Mouse (Mus musculus): ENCODE results near the gene Dlk2.

Gene Dlk2

DNA sequence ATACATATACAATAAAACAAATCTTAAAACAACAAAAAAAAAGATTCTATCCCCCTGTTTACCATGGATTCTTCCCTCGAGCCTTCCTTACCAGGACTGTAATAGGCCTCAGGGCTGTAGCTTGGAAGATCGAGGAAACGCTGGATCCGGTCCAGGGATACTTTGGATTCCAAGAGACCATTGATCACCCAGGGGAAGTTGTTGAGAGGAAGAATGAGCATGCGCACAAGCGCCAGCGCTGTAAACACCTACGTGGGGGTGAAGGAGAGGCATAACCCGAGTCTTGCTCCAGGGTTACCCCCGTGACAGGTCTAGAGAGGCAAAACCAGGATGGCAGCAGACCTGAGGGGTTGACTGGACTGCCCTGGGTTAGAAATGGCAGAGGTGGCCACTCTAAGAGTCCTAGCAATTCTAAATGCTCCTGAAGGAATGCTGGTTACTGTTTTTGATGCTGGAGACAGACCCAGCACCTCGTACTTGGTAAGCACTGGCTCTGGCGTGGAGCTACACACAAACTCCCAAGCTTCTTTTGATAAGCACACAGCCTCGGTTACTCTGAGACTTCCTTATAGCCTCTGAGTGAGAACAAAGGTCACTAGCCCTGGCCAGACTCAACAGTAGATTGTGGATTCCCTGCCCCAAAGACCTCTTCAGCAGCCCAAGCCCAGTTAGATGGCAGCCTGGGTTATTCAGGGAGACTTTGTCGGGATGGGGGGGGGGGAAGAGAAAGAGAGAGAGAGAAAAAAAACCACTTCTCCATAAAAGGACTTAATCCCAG, 25.0 kb downstream of the Dlk2 start:
- H3K27me3 ChIP-seq (ENCODE audit: control insufficient read depth, insufficient read depth, low read length, poor library complexity, severe bottlenecking), result no peaks in the 10 kb centered on the region
- no peaks in the 10 kb centered on the region for H3K36me3 ChIP-seq (ENCODE audit: control insufficient read depth, insufficient read depth, low read length, poor library complexity, severe bottlenecking)
- DNase-seq (ENCODE audit: low read depth, low spot score), result no peak

DNA sequence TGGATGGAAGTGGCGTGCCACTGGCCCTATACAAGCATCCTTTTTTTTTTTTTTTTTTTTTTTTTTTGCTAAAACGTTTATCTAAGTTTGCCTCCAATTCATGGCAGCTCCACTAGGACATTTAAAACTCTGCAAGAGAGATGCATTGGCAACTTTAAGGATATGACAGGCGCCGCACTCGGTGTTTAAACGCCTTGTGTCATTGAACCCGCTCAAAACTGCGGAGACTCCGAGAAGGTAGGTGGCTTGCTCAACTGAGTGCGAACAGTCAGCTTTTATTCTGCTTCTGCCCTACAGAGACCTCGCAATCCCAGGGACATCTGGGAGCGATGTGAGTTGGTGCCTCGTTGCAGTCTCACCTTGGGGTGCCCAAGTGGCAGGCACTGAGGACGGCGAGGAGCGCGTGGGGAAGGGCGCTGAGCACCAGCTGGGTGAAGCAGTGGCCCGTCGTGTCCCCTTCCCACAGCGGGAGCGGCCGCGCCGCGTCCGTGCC, 30.2 kb downstream of the Dlk2 start:
- no peaks in the 10 kb centered on the region for H3K36me3 ChIP-seq (ENCODE audit: control insufficient read depth, insufficient read depth, low read length, poor library complexity, severe bottlenecking)
- DNase-seq (ENCODE audit: low read depth, low spot score), result no peak
- no peaks in the 10 kb centered on the region for H3K27me3 ChIP-seq (ENCODE audit: control insufficient read depth, insufficient read depth, low read length, poor library complexity, severe bottlenecking)

DNA sequence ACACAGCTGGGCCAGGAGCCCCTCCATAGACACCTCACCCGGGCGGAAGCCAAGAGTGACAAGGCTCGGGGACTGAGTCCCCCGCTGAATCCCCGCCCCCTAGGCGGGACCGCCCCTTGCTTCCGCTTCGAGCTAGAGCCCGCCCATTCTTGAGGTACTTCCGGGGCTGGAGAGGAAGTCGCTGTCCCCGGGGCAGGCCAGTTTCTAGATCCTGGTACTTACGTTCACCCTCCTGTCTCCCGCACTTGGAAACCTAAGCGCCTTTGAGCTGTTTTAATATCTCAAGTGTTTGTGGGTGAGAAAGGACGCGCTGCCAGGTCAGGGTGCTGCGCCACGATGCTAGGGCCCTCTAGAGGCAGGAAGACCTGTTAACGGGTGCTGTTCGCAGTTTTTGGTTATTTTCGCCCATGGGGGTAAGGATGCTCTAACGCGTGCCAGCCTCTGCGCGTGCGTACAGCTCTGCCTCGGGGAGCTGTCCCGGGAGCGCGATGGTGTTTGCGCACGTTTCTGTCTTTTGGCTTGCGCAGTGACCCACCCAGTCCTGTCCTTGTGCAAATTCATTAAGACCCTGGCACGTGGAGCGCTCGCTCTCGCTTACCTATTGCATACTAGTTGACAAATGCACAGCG, 30.8 kb downstream of the Dlk2 start, which contains the start of gene Abcc10:
Gene Abcc10 (minus strand): TSS at position 447 of the 629 bp plus-strand sequence.
- peak; percentile 96 for DNase-seq (ENCODE audit: low read depth, low spot score)
- no peaks in the 10 kb centered on the region for H3K36me3 ChIP-seq (ENCODE audit: control insufficient read depth, insufficient read depth, low read length, poor library complexity, severe bottlenecking)

DNA sequence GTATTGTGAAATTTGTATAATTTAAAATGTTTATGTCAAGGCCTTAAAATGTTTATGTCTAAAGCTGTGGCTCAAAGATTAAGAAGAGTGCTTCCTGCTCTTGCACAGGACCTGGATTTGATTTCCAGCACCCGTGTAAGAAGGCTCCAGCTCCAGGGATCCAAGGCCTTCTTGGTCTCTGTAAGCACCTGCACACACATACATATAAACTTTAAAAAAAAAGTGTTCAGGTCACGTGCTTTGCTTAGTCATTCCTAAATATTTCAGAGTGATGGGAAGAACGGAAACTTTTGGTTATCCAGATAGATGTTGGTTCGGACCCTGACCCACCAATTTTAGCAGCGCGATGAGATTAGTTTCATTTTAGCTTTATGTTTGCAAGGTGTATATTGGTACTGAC, 31.5 kb downstream of the Dlk2 start:
- DNase-seq (ENCODE audit: low read depth, low spot score), result no peak
- no peaks in the 10 kb centered on the region for H3K36me3 ChIP-seq (ENCODE audit: control insufficient read depth, insufficient read depth, low read length, poor library complexity, severe bottlenecking)
- no peaks in the 10 kb centered on the region for H3K27me3 ChIP-seq (ENCODE audit: control insufficient read depth, insufficient read depth, low read length, poor library complexity, severe bottlenecking)

More for the DNA sequence above, 30.8 kb downstream of the Dlk2 start, which contains the start of gene Abcc10:
- no peaks in the 10 kb centered on the region for H3K27me3 ChIP-seq (ENCODE audit: control insufficient read depth, insufficient read depth, low read length, poor library complexity, severe bottlenecking)

DNA sequence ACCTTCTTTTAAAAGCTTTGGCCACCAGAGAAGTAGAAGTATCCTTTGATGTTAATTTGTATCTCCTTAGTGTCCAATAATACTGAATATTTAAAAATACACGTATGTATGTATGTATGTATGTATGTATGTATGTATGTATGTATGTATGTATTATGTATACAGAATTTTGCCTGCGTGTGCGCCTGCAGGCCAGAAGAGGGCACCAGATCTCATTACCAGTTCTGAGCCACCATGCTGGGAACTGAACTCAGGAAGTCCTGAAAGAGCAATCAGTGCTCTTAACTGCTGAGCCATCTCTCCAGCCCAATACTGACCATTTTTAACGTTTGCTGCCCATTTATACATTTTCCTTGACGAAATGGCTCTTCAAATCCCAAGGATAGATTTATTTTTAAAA, 39.3 kb downstream of the Dlk2 start:
- Histone ChIP-seq H3K36me3 (ENCODE audit: control insufficient read depth, insufficient read depth, low read length, poor library complexity, severe bottlenecking) (no peaks in the 10 kb centered on the region), H3K27me3 (ENCODE audit: control insufficient read depth, insufficient read depth, low read length, poor library complexity, severe bottlenecking) (no peaks in the 10 kb centered on the region)
- DNase-seq (ENCODE audit: low read depth, low spot score), result peak; percentile 67

DNA sequence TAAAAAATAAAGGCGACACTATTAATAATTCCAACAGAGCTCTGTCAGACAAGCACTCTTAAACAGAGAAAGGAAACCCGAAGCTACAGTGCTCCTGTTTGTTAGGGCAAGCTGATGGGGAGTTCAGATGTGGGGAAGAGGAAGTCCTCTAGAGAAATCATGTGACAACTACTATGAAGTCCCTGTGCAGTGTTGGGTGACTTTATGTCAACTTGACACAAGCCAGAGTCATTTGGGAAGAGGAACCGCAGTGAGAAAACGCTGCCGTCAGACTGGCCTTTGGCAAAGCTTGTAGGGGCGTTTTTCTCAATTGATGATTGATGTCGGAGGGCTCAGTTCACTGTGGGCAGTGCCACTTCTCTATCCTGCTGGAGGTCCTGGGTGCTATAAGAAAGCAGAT, 44.0 kb downstream of the Dlk2 start:
- DNase-seq (ENCODE audit: low read depth, low spot score), result peak; percentile 80
- Histone ChIP-seq H3K36me3 (ENCODE audit: control insufficient read depth, insufficient read depth, low read length, poor library complexity, severe bottlenecking) (no peaks in the 10 kb centered on the region), H3K27me3 (ENCODE audit: control insufficient read depth, insufficient read depth, low read length, poor library complexity, severe bottlenecking) (no peaks in the 10 kb centered on the region)

DNA sequence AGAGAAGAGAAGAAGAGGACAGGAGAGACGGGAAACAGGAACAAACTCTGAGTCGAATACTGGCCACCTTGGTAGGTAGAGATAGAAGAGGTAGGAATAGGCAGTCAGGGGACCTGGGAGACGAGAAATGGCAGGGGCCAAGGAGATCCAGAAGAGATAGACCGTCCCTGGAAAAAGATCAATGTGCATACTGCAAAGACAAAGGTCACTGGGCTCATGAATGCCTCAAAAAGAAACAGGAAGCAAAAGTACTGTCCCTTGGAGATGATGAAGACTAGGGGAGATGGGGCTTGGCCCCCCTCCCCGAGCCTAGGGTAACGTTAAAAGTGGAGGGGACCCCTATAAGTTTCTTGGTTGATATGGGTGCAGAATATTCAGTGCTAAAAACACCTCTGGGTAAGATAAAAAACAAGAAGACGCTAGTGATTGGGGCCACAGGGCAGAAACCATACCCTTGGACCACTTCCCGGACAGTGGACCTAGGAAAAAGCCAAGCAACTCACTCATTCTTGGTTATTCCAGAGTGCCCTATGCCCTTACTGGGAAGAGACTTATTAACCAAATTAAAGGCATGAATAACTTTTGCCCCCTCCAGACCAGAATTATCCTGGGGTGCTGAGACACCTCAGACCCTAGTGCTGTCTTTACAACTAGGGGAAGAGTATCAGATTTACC, 53.9 kb downstream of the Dlk2 start:
- no peaks in the 10 kb centered on the region for H3K36me3 ChIP-seq (ENCODE audit: control insufficient read depth, insufficient read depth, low read length, poor library complexity, severe bottlenecking)

More for the DNA sequence above, 53.9 kb downstream of the Dlk2 start:
- DNase-seq (ENCODE audit: low read depth, low spot score), result no peak
- H3K27me3 ChIP-seq (ENCODE audit: control insufficient read depth, insufficient read depth, low read length, poor library complexity, severe bottlenecking), result no peaks in the 10 kb centered on the region
